Mouse (Mus musculus): ENCODE data around the gene Tmcc3. TPM values are rescaled to one million over a fixed set of nuclear protein-coding genes. Genes with fewer than 3 reads are reported as not detected.

Gene Tmcc3
- 17.5 and 20.7 TPM in 2 replicates for polyA plus RNA-seq (2012; rRNA removed)

- no peak within 1 kb of the TSS for H3K27ac ChIP-seq (ENCODE audit: control insufficient read depth, insufficient read depth, low read length)
- 0 out of 2 replicates have a peak, but pooled peaks cover 2% of the 10 kb centered on the region for H3K4me1 ChIP-seq (replicated peaks; ENCODE audit: control insufficient read depth, insufficient read depth, low read length)
- TF ChIP-seq POLR2A (IDR thresholded peaks at IDR 0.05; ENCODE audit: control insufficient read depth, extremely low read depth, insufficient read depth, low read length, poor library complexity): no peak
- no peak for TF ChIP-seq CTCF (IDR thresholded peaks at IDR 0.05; ENCODE audit: borderline replicate concordance, control insufficient read depth, extremely low read depth, insufficient read depth, low read length, poor library complexity)
- H3K4me3 ChIP-seq (ENCODE audit: control insufficient read depth, insufficient read depth, low read length): peak within 1 kb of the TSS; percentile 5
- no peaks in the 10 kb centered on the region for H3K36me3 ChIP-seq (ENCODE audit: control insufficient read depth, insufficient read depth, low read length)
- H3K27me3 ChIP-seq (ENCODE audit: control insufficient read depth, insufficient read depth, low read length): peaks cover 17% of the 10 kb centered on the region
- DNase-seq: no peak
- 7% methylated on average over 19 of the region's 19 CpGs for WGBS
Measured at GRCm38 (mm10) chr10:94311511-94312006, at the start of gene Tmcc3. TSS of gene Tmcc3 (plus strand) at chr10:94311949.

DNA sequence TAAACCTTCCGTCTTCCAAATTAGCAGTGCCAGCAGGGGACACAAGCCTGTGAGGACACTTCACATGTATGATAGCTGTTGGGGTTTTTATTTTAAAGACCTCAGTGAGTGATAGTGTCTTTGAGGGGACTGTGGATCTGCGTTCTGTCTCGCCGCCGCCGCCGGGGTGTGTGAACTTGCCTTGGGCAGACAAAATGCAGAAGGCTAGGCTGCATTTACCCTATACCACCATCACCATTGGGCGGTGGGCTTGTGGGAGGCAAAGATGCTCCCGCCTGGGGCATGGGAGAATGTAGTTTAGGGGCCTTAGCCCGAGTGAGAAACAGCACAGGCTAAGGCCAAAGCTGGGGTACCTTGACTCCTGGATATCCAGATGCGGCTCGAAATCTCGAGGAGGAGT lies 49.1 kb upstream of the Tmcc3 start:
- no peaks in the 10 kb centered on the region for H3K4me1 ChIP-seq (replicated peaks; ENCODE audit: control insufficient read depth, insufficient read depth, low read length)

GRCm38 (mm10) chr10:94263211-94263610 lies 48.5 kb upstream of the Tmcc3 start:
- WGBS: 56% methylated on average over 3 of the region's 3 CpGs
- no peak for DNase-seq
- H3K36me3 ChIP-seq (ENCODE audit: control insufficient read depth, insufficient read depth, low read length): no peaks in the 10 kb centered on the region
- no peaks in the 10 kb centered on the region for H3K4me1 ChIP-seq (replicated peaks; ENCODE audit: control insufficient read depth, insufficient read depth, low read length)
- no peaks in the 10 kb centered on the region for H3K27me3 ChIP-seq (ENCODE audit: control insufficient read depth, insufficient read depth, low read length)
- no peak for TF ChIP-seq POLR2A (IDR thresholded peaks at IDR 0.05; ENCODE audit: control insufficient read depth, extremely low read depth, insufficient read depth, low read length, poor library complexity)
- no peak for TF ChIP-seq CTCF (IDR thresholded peaks at IDR 0.05; ENCODE audit: borderline replicate concordance, control insufficient read depth, extremely low read depth, insufficient read depth, low read length, poor library complexity)
- no peak overlapping the region for H3K27ac ChIP-seq (ENCODE audit: control insufficient read depth, insufficient read depth, low read length)
- no peak overlapping the region for H3K4me3 ChIP-seq (ENCODE audit: control insufficient read depth, insufficient read depth, low read length)

More for the DNA sequence above, 49.1 kb upstream of the Tmcc3 start:
- 97% methylated on average over 13 of the region's 13 CpGs for WGBS
- Histone ChIP-seq H3K27me3 (ENCODE audit: control insufficient read depth, insufficient read depth, low read length) (no peaks in the 10 kb centered on the region), H3K36me3 (ENCODE audit: control insufficient read depth, insufficient read depth, low read length) (no peaks in the 10 kb centered on the region), H3K4me3 (ENCODE audit: control insufficient read depth, insufficient read depth, low read length) (no peak overlapping the region), H3K27ac (ENCODE audit: control insufficient read depth, insufficient read depth, low read length) (no peak overlapping the region)
- no peak for DNase-seq
- TF ChIP-seq CTCF (IDR thresholded peaks at IDR 0.05; ENCODE audit: borderline replicate concordance, control insufficient read depth, extremely low read depth, insufficient read depth, low read length, poor library complexity): no peak
- TF ChIP-seq POLR2A (IDR thresholded peaks at IDR 0.05; ENCODE audit: control insufficient read depth, extremely low read depth, insufficient read depth, low read length, poor library complexity): no peak

DNA sequence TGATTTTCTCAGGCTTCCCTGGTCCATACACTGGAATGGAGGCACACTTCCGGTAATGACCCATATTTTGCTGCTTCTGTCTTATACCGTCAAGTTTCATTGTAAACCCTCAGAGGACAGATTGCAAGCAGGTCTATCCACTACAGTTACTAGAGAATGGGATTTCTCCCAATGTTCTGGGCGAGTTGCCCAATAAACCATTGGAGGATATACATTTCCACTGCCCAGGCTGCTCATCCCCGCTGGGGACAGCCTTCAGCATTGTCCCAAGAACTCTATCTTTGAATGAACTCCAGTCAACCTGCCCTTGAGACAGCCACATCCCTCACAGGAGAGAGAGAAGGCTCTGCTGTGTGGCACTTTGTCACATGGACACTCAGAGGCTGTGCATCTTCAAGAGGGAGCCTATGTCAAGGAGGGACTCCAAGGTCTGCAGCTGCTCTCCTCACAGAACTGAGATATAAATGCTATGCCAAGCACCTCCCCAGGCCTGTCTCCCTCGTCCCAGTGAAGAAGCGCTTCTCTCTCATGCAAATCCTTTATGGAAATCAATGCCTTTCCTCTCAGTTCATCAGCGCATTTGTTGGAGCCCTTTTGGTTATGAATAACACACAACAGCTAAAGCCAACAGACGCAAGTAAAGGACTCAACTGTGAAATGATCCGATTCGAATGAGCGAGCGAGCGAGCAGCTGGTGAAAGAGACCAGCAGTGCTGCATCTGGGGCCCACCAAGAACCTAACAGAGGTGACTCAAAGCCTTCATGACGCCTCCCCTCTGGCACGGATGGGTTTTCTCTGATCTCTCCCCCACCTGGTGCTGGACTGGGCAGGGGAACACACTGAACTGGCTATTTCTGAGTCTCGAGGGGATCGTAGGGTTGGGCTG lies 45.9 kb upstream of the Tmcc3 start:
- Histone ChIP-seq H3K27ac (ENCODE audit: control insufficient read depth, insufficient read depth, low read length) (no peak overlapping the region), H3K27me3 (ENCODE audit: control insufficient read depth, insufficient read depth, low read length) (no peaks in the 10 kb centered on the region), H3K4me1 (replicated peaks; ENCODE audit: control insufficient read depth, insufficient read depth, low read length) (no peaks in the 10 kb centered on the region), H3K4me3 (ENCODE audit: control insufficient read depth, insufficient read depth, low read length) (no peak overlapping the region), H3K36me3 (ENCODE audit: control insufficient read depth, insufficient read depth, low read length) (no peaks in the 10 kb centered on the region)
- DNase-seq: no peak
- WGBS: 88% methylated on average over 17 of the region's 17 CpGs
- TF ChIP-seq POLR2A (IDR thresholded peaks at IDR 0.05; ENCODE audit: control insufficient read depth, extremely low read depth, insufficient read depth, low read length, poor library complexity) (no peak), CTCF (IDR thresholded peaks at IDR 0.05; ENCODE audit: borderline replicate concordance, control insufficient read depth, extremely low read depth, insufficient read depth, low read length, poor library complexity) (no peak)

- Histone ChIP-seq H3K4me3 (ENCODE audit: control insufficient read depth, insufficient read depth, low read length) (no peak overlapping the region), H3K4me1 (replicated peaks; ENCODE audit: control insufficient read depth, insufficient read depth, low read length) (peaks cover 7% of the 10 kb centered on the region), H3K36me3 (ENCODE audit: control insufficient read depth, insufficient read depth, low read length) (no peaks in the 10 kb centered on the region), H3K27ac (ENCODE audit: control insufficient read depth, insufficient read depth, low read length) (no peak overlapping the region), H3K27me3 (ENCODE audit: control insufficient read depth, insufficient read depth, low read length) (no peaks in the 10 kb centered on the region)
- DNase-seq: no peak
- no peak for TF ChIP-seq POLR2A (IDR thresholded peaks at IDR 0.05; ENCODE audit: control insufficient read depth, extremely low read depth, insufficient read depth, low read length, poor library complexity)
- no peak for TF ChIP-seq CTCF (IDR thresholded peaks at IDR 0.05; ENCODE audit: borderline replicate concordance, control insufficient read depth, extremely low read depth, insufficient read depth, low read length, poor library complexity)
- 37% methylated on average over 3 of the region's 3 CpGs for WGBS
Measured at GRCm38 (mm10) chr10:94275321-94275720, 36.4 kb upstream of the Tmcc3 start.

DNA sequence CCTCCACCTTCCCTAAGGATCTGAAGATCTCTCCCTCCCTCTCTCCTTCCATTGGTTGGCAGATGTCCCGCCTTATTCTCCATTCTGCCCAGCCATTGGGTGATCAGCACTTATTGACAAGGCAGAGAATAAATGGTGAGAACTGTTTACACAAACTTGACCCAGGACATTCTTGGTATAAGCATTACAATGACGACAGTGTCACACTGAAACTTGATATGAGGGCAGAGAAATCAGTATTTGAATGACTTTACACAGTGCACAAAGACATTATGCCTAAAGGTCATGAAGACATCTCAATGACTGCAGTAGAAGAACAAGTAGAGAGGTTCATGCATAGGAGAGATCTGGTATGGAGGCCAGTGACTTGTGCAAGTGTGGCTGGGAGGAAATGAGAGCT lies 35.2 kb upstream of the Tmcc3 start:
- Histone ChIP-seq H3K27ac (ENCODE audit: control insufficient read depth, insufficient read depth, low read length) (no peak overlapping the region), H3K27me3 (ENCODE audit: control insufficient read depth, insufficient read depth, low read length) (no peaks in the 10 kb centered on the region), H3K4me1 (replicated peaks; ENCODE audit: control insufficient read depth, insufficient read depth, low read length) (peaks cover 7% of the 10 kb centered on the region), H3K36me3 (ENCODE audit: control insufficient read depth, insufficient read depth, low read length) (no peaks in the 10 kb centered on the region), H3K4me3 (ENCODE audit: control insufficient read depth, insufficient read depth, low read length) (no peak overlapping the region)
- WGBS: 76% methylated on average over 2 of the region's 2 CpGs
- no peak for TF ChIP-seq POLR2A (IDR thresholded peaks at IDR 0.05; ENCODE audit: control insufficient read depth, extremely low read depth, insufficient read depth, low read length, poor library complexity)
- TF ChIP-seq CTCF (IDR thresholded peaks at IDR 0.05; ENCODE audit: borderline replicate concordance, control insufficient read depth, extremely low read depth, insufficient read depth, low read length, poor library complexity): no peak
- no peak for DNase-seq

All from thymus, adult 2 months (tissue).